Mouse (Mus musculus): ENCODE results near the gene Thrsp. TPM values are rescaled to one million over a fixed set of nuclear protein-coding genes. Genes with fewer than 3 reads are reported as not detected.

Thrsp gene
- polyA plus RNA-seq, 2 experiments from 2014 or later, result 0.84 TPM; not detected in 1

DNA sequence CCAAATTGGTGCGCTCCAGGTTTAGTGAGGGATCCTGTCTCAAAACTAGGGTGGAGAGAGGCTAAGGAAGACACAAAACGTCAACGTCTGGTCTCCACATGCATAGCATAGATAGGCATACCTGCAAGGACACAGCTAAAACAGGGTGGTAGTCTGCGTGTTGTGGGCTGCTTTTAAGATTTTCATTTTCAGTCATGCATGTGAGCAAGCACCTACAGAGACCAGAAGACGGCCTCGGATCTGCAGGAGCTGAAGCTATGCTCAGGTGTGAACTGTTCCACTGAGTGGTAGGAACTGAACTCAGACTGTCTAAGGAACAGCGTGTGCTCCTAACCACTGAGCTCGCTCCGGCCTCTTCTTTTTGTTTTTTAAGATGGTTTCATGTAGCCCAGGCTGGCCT is 42.4 kb downstream of the Thrsp start:
- no peak for ATAC-seq

- ATAC-seq, result no peak
Observed at GRCm38 (mm10) chr7:97365887-97366286, 51.6 kb downstream of the Thrsp start.

Other genes with a start within 250 kb of the Thrsp start
- 1 to 10 TPM; 1.4 to 2.7 TPM for gene Usp35, start 85.7 kb downstream of the Thrsp start, polyA plus RNA-seq (2017; shearing (Covaris generic))
- gene Kctd21, start 85.4 kb downstream of the Thrsp start, polyA plus RNA-seq (2017; shearing (Covaris generic)), result 1 to 10 TPM; 1.7 to 3.1 TPM
- 10 to 100 TPM; 19.5 to 21.4 TPM for gene Alg8, start 46.1 kb downstream of the Thrsp start, polyA plus RNA-seq (2017; shearing (Covaris generic))
- 100 to 1,000 TPM; 159 to 178 TPM for gene Ndufc2, start 17.7 kb downstream of the Thrsp start, polyA plus RNA-seq (2017; shearing (Covaris generic))
- under 1 TPM; 0.43 to 0.94 TPM for gene Kctd14, start 33.6 kb upstream of the Thrsp start, polyA plus RNA-seq (2017; shearing (Covaris generic))
- 10 to 100 TPM; 46.2 to 64.2 TPM for gene Ints4, start 63.2 kb upstream of the Thrsp start, polyA plus RNA-seq (2017; shearing (Covaris generic))
- 10 to 100 TPM; 55.0 to 55.1 TPM for gene Aamdc, start 161.8 kb upstream of the Thrsp start, polyA plus RNA-seq (2017; shearing (Covaris generic))
- gene Rsf1, start 162.2 kb upstream of the Thrsp start, polyA plus RNA-seq (2017; shearing (Covaris generic)), result 10 to 100 TPM; 25.3 to 27.5 TPM